Mouse (Mus musculus) forebrain, embryonic 16.5 days (tissue): ENCODE measurements around the gene Spdya. TPM values are rescaled to one million over a fixed set of nuclear protein-coding genes. Genes with fewer than 3 reads are reported as not detected.
"Not testable (repeated sequence)": the region's sequence is repeated elsewhere in the genome, so short reads cannot be mapped to it uniquely, and the experiment has no call there.

ENCODE experiments used
- ATAC-seq: fragments of 200-750 bp; cut with Nextera tagmentation; 2 replicates; pipeline ENCODE4 v1.8.0; 2017; ENCODE audit warnings: mild to moderate bottlenecking, moderate library complexity
- H3K27ac ChIP-seq: fragments of 300-500 bp; sonication (generic); 2 replicates; pipeline ENCODE4 v1.5.1; 2014; ENCODE audit warnings: low read length, control low read depth
- H3K27me3 ChIP-seq: fragments of 300-500 bp; sonication (generic); replicated peaks from 2 replicates; pipeline ENCODE4 v1.6.1; 2014; ENCODE audit warnings: low read length; ENCODE audit not compliant: control insufficient read depth, insufficient read depth
- H3K36me3 ChIP-seq: fragments of 300-500 bp; sonication (generic); 2 replicates; pipeline ENCODE4 v1.6.1; 2014; ENCODE audit not compliant: control insufficient read depth, insufficient read depth
- H3K4me1 ChIP-seq: fragments of 300-500 bp; sonication (generic); replicated peaks from 2 replicates; pipeline ENCODE4 v1.6.1; 2014; ENCODE audit warnings: low read length; ENCODE audit not compliant: control insufficient read depth, insufficient read depth
- H3K4me2 ChIP-seq: fragments of 300-500 bp; sonication (generic); 2 replicates; pipeline ENCODE4 v1.6.1; 2014; ENCODE audit warnings: mild to moderate bottlenecking, low read length, control low read depth
- H3K4me3 ChIP-seq: fragments of 300-500 bp; sonication (generic); replicated peaks from 2 replicates; pipeline ENCODE4 v1.5.1; 2014; ENCODE audit warnings: mild to moderate bottlenecking, low read length, control low read depth
- H3K9ac ChIP-seq: fragments of 300-500 bp; sonication (generic); replicated peaks from 2 replicates; pipeline ENCODE4 v1.6.1; 2014; ENCODE audit warnings: low read depth, low read length, control low read depth
- H3K9me3 ChIP-seq: fragments of 300-500 bp; sonication (generic); 2 replicates; pipeline ENCODE4 v1.6.1; 2016; ENCODE audit warnings: low read length; ENCODE audit not compliant: control insufficient read depth
- WGBS: fragments of 180-500 bp; shearing (Covaris S2); extraction: QIAGEN DNeasy Blood & Tissue Kit; methylation state at CpG from one replicate; pipeline ENCODE4 v1.1.7; 2014; 5-methylcytosine and 5-hydroxymethylcytosine counted together
- polyA plus RNA-seq: library from polyadenylated mRNA; unstranded; fragments of >200 nt; fragmentation: Nextera tagmentation; extraction: Ambion mirVana; gene quantifications from 2 replicates; pipeline ENCODE4 v1.2.1, GENCODE M21; 2015

Gene Spdya
- polyA plus RNA-seq, result 0.78 and 1.6 TPM in 2 replicates

DNA sequence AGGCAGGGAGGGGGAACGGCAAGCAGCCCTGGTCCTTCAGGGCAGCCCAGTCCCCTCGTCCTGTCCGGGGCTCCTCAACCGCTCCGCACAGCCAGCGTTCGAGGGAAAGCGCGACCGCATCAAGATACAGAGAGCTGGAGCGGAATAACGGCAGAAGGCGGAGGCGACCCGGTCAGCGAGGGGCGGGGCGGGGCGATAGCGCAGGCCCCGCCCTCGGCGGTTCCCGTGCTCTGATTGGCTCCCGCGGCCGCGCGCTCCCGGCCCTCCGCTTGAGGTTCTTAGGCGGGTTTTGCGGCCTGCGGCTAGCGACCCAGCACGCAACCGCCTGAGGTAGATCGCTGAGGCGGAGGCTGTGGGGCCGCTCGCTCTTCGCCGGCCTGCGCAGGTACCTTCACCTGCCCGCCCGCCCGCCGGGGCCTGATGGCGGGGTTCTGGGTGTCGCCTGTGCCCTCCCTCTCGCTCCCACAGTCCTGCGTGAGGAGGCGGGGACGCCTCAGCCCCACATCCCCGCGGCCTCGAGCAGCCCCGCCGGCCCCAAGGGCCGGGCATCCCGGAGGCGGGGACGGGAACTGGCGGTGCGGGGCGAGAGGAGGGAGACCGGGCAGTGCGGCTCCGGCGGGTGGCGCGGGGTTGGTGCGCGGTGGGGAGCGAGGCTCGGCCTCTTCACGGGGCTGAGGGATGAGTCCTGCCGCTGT lies at the start of gene Spdya:
Gene Spdya, plus strand, starts transcription at position 305 of the 695 bp plus-strand sequence.
- WGBS, result under 1% methylated on average over 40 of the region's 78 CpGs
- H3K27ac ChIP-seq, result peak within 1 kb of the TSS; percentile 58; the same call in 1 of the 2 replicates

DNA sequence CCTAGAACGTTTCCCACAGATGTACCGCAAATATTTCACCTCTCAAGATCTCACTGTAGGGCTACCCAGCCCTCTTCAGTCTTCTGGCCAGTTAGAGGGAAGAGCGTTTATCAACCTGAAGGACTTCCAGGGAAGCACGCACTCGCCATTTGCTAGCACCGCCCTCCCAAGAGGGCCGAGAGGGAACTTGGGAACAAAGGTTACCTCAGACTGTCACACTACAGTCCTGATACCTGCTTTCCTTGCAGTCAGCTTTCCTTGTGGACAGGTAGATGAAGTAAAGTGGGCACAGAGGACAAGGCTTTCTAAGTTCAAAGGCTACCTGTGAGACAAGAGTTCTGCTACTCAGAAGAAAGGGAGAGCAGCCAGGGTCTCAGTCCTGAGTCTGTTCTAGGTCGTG lies 45.0 kb upstream of the Spdya start:
- 89% methylated on average over 8 of the region's 8 CpGs for WGBS
- no peak for ATAC-seq

More for the DNA sequence above, at the start of gene Spdya:
- Histone ChIP-seq H3K4me1 (peaks cover 8% of the 10 kb centered on the region), H3K9ac (peak within 1 kb of the TSS; percentile 83), H3K9me3 (no peaks in the 10 kb centered on the region), H3K4me3 (peak within 1 kb of the TSS; percentile 79), H3K4me2 (peak within 1 kb of the TSS; percentile 88), H3K27me3 (peaks cover 5% of the 10 kb centered on the region; the same call in 1 of the 2 replicates), H3K36me3 (no peaks in the 10 kb centered on the region)
- peak; percentile 97 for ATAC-seq

DNA sequence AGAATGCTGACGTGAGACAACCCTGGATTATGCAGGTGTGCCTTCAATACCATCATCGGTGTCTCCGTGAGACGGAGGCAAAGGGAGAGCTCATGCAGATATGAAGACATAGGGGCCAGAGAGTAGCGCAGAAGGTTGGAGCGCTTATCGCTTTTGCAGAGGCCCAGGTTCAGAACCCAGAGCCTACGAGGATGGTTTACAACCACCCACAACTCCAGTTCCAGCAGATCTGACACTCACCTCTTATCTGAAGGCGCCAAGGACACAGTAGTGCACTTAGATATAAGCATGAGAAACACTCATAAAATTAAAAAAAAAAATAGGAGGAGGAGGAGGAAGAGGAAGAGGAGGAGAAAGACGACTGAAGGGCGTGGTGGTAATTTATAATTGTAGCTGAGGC lies 41.6 kb upstream of the Spdya start:
- H3K4me2 ChIP-seq, result no peak overlapping the region
- H3K4me1 ChIP-seq, result no peaks in the 10 kb centered on the region
- H3K27me3 ChIP-seq, result no peaks in the 10 kb centered on the region
- H3K36me3 ChIP-seq, result no peaks in the 10 kb centered on the region
- ATAC-seq, result no peak
- H3K4me3 ChIP-seq, result no peak overlapping the region
- H3K27ac ChIP-seq, result no peak overlapping the region
- no peak overlapping the region for H3K9ac ChIP-seq
- 97% methylated on average over 11 of the region's 11 CpGs for WGBS
- H3K9me3 ChIP-seq, result no peaks in the 10 kb centered on the region

More for the DNA sequence above, 45.0 kb upstream of the Spdya start:
- Histone ChIP-seq H3K4me2 (no peak overlapping the region), H3K36me3 (no peaks in the 10 kb centered on the region), H3K4me3 (no peak overlapping the region), H3K27me3 (no peaks in the 10 kb centered on the region), H3K4me1 (no peaks in the 10 kb centered on the region), H3K27ac (no peak overlapping the region), H3K9me3 (no peaks in the 10 kb centered on the region), H3K9ac (no peak overlapping the region)

DNA sequence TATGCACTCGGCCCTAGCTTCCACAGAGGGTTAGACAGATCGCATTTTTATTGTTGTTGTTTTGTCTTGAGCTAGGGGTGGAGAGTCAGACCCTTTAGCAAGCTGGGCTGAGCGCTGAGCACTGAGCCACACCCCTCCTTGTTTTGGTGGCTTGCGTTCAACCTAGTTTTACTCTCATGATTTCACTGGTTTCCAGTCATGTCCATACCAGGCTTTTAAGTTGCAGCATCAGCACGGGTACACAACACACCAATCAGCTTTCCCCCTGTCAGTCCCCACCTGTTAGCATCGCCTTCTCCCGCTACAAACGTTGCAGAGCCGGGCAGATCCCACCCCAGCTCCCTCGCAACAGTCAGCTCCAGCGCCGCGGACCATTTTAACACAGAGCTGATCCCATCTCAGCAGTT lies 25.6 kb upstream of the Spdya start:
- 0% methylated on average over 13 of the region's 13 CpGs for WGBS
- ATAC-seq, result peak; percentile 5; the same call in 1 of the 2 replicates

DNA sequence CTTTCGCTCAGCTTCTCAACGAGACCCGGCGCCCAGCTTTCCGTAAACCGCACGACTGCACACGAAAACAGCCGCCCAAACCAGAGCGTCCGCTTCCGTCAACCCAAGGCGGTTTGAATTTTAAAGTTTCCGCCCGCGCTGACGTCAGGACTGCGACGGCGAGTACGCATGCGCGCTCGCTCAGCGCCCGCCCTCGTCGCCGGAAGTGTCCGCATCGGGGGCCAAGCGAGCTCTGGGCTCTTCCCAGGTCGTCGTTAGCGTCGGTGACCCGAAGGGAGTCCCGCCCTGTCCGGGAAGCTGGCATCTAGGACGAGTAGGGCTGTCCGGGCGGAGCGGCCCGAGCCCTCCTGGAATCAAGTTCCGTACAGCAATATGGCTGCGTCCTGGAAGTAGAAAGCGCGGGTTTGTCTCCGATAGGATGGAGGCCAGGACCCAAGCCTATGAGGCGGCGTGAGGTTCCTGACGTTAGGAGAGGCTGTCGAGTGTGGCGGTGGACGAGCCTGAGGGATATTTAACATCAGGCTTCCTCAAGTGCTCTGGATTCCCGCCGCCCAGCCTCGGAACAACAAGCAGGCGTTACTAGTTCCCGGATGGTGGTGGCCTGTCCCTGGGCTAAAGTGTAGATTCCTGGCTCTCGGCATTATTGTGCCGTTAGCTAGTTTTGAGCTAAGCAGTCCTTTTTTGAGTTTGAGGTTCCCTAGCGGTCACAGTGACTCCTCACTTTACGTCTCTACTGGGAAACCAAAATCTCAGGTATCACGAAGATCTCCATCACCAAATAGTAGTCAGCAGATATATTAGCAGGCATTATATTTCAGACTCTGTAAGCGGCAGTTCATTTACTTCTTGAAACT lies 24.9 kb upstream of the Spdya start, which contains the start of gene Ndc80:
Gene Ndc80, minus strand, starts transcription at position 147 of the 854 bp plus-strand sequence.
- Histone ChIP-seq H3K27me3 (no peaks in the 10 kb centered on the region), H3K9me3 (no peaks in the 10 kb centered on the region), H3K36me3 (no peaks in the 10 kb centered on the region), H3K4me1 (peaks cover 12% of the 10 kb centered on the region), H3K4me2 (peak within 1 kb of the TSS; percentile 82), H3K27ac (peak within 1 kb of the TSS; percentile 100), H3K9ac (peak within 1 kb of the TSS; percentile 88), H3K4me3 (peak within 1 kb of the TSS; percentile 79)
- under 1% methylated on average over 66 of the region's 66 CpGs for WGBS
- peak; percentile 99 for ATAC-seq

More for the DNA sequence above, 25.6 kb upstream of the Spdya start:
- Histone ChIP-seq H3K9me3 (no peaks in the 10 kb centered on the region), H3K36me3 (no peaks in the 10 kb centered on the region), H3K4me2 (peak overlapping the region; percentile 82), H3K9ac (peak overlapping the region; percentile 88), H3K4me3 (peak overlapping the region; percentile 79), H3K4me1 (peaks cover 12% of the 10 kb centered on the region), H3K27me3 (no peaks in the 10 kb centered on the region), H3K27ac (peak overlapping the region; percentile 100; the same call in 1 of the 2 replicates)

DNA sequence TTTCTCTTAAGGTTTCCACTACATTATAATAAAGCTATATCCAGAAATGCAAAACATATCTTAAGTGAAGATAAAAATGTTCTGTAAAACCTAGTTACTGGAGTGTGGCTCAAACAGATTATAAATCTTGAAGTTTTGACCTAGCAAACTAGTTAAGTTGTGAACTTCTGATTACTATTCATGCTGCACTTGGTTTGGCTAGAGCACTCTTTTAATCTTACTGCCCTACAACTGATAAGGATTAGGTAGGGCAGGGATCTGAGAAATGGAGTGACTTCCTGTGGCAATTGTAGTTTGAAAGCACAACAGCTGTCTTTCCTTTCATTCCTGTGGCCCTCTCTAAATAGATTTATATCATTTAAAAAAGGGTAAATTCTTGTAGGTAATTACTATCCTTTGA lies 23.8 kb upstream of the Spdya start:
- H3K4me1 ChIP-seq, result peaks cover 12% of the 10 kb centered on the region
- H3K9ac ChIP-seq, result no peak overlapping the region
- no peaks in the 10 kb centered on the region for H3K36me3 ChIP-seq
- no peak overlapping the region for H3K4me3 ChIP-seq
- H3K9me3 ChIP-seq, result no peaks in the 10 kb centered on the region
- no peak overlapping the region for H3K27ac ChIP-seq
- no peak for ATAC-seq
- no peaks in the 10 kb centered on the region for H3K27me3 ChIP-seq
- H3K4me2 ChIP-seq, result no peak overlapping the region

DNA sequence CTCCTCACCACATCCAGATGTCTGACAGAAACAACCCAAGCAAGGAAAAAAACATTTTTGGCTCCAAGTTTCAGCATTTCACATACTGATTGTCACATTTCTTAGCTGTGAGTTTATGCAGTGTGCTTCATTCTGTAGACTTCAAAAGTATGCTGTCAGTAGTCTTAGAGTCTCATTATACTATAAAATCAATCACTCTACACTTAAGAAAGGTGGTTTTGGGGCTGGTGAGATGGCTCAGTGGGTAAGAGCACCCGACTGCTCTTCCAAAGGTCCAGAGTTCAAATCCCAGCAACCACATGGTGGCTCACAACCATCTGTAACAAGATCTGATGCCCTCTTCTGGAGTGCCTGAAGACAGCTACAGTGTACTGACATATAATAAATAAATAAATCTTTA lies 16.3 kb upstream of the Spdya start:
- WGBS, result 74% methylated on average over 1 of the region's 1 CpGs
- not testable (repeated sequence) for H3K9ac ChIP-seq, H3K27ac ChIP-seq, H3K4me3 ChIP-seq, H3K4me1 ChIP-seq, H3K9me3 ChIP-seq, H3K27me3 ChIP-seq, ATAC-seq, H3K36me3 ChIP-seq, H3K4me2 ChIP-seq

DNA sequence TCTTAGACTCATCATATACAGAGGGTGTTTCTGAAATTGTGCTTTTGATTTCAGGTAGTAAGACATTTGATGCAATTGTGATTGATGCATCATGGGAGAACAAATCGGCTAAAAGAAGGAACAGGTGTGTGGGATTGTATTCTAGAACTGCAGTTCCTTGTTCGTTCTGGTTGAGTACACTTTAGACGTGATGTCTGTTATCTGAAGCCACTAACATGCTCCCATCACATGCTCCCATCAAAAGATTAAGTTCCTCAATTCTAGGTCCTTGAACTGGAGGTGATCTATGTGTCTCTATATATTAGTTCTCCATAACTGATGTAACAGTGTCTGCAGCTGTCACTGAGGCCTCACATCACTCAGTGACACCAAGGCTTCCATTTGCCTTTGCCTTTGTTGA lies 14.7 kb upstream of the Spdya start:
- H3K4me2 ChIP-seq, result no peak overlapping the region
- ATAC-seq, result no peak
- WGBS, result 93% methylated on average over 3 of the region's 3 CpGs
- H3K27me3 ChIP-seq, result no peaks in the 10 kb centered on the region
- no peaks in the 10 kb centered on the region for H3K9me3 ChIP-seq
- H3K4me1 ChIP-seq, result no peaks in the 10 kb centered on the region
- no peak overlapping the region for H3K9ac ChIP-seq
- no peaks in the 10 kb centered on the region for H3K36me3 ChIP-seq
- no peak overlapping the region for H3K27ac ChIP-seq
- no peak overlapping the region for H3K4me3 ChIP-seq

DNA sequence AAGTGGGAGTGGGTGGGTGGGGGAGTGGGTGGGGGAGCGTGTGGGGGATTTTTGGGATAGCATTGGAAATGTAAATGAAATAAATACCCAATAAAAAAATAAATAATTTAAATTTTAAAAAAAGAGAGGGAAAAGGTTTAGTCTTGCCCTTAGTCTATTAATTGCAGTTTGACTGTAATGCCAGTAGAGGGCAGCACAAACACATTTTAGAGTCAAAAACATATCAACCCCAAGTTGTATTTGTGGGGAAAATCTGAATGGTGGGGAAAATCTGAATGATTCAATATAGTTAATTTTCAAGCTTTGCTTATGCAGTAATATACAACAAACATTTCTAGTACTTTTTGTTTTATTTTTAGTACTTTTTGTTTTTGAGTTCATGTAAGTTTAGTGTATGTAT lies 3.3 kb upstream of the Spdya start:
- 0% methylated on average over 1 of the region's 1 CpGs for WGBS
- peaks cover 5% of the 10 kb centered on the region; the same call in 1 of the 2 replicates for H3K27me3 ChIP-seq

More for the DNA sequence above, 3.3 kb upstream of the Spdya start:
- Histone ChIP-seq H3K4me2 (no peak overlapping the region), H3K4me1 (peaks cover 8% of the 10 kb centered on the region), H3K9ac (no peak overlapping the region), H3K9me3 (no peaks in the 10 kb centered on the region), H3K27ac (no peak overlapping the region), H3K4me3 (no peak overlapping the region), H3K36me3 (no peaks in the 10 kb centered on the region)
- no peak for ATAC-seq
